Mouse (Mus musculus): Measurements from ENCODE around the gene Abhd12b. TPM values are rescaled to one million over a fixed set of nuclear protein-coding genes. Genes with fewer than 3 reads are reported as not detected.
"Not testable (repeated sequence)": the region's sequence is repeated elsewhere in the genome, so short reads cannot be mapped to it uniquely, and the experiment has no call there.

Gene Abhd12b
- total RNA-seq, 2 experiments from 2014 or later = 0.14 to 0.37 TPM

DNA sequence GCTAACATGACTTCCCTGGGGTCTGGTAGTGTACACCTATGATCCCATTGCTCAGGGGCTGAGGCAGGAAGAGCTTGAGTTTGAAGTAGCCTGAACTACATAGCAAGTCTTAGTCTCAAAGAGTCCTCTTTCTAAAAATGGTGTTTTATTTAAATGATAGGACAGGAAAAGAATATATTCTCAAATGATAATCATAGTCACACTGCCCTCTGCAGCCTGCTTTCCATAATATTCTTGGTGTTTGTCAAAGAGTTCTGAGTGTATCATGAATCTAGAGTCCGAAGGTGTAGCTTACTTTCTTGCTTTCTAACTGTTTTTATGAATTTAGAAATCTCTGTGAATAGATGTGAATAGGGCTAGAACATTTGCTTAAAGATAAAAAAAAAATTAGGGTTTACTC, 16.0 kb downstream of the Abhd12b start:
- peak; percentile 41 for TF ChIP-seq CTCF (IDR thresholded peaks at IDR 0.05)
- Histone ChIP-seq H3K27ac (no peak overlapping the region), H3K4me3 (no peak overlapping the region)
- no peak for DNase-seq (ENCODE audit: extremely low spot score in 1 of 2, low spot score in 2 of 2)
- intact Hi-C loops (cut with DNase I) = no loop called here

- H3K4me3 ChIP-seq; H3K27ac ChIP-seq; DNase-seq (ENCODE audit: extremely low spot score in 1 of 2, low spot score in 2 of 2); intact Hi-C loops (cut with DNase I): not testable (repeated sequence)
These were observed 29.6 kb downstream of the Abhd12b start for GRCm38 (mm10) chr12:70183507-70183906.

DNA sequence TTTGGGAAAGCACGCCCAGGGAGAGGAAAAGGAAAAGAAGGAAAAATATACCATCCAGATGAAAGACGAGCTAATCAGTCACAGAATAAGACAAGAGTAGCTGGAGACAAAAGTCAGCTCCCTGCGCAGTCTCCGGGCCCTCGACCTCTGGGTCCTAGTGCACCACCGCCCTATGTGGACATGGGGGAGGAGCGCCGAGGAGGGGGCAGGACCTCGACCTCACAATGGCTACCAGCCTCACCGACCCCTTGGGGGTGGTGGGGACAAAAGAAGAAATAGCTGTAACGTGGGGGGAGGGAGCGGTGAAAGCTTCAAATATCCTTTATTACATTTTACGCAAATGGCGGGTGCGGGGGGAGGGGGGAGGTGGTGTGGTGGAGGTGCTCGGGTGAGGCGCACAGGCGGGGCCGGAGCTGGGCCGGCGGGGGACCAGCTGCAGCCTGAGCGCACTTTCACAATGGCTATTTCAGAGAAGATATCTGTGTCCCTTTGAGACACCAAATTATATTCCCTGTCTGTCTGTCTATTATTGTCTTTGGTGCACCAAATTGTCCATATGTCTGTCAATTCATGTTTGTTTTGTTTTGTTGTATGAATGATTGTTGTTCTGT, 30.3 kb downstream of the Abhd12b start:
- intact Hi-C loops (cut with DNase I) = no loop called here
- no peak for DNase-seq (ENCODE audit: extremely low spot score in 1 of 2, low spot score in 2 of 2)
- Histone ChIP-seq H3K4me3 (no peak overlapping the region), H3K27ac (no peak overlapping the region)
- TF ChIP-seq CTCF (IDR thresholded peaks at IDR 0.05) = no peak

GRCm38 (mm10) chr12:70192267-70192727, 38.4 kb downstream of the Abhd12b start:
- Histone ChIP-seq H3K4me3 (peak overlapping the region; percentile 44), H3K27ac (no peak overlapping the region)
- intact Hi-C loops (cut with DNase I) = no loop called here
- TF ChIP-seq CTCF (IDR thresholded peaks at IDR 0.05) = no peak
- DNase-seq (ENCODE audit: extremely low spot score in 1 of 2, low spot score in 2 of 2) = peak in 1 of 2 experiments; percentile 20

- Histone ChIP-seq H3K4me3 (no peak overlapping the region), H3K27ac (no peak overlapping the region)
- intact Hi-C loops (cut with DNase I) = no loop called here
- DNase-seq (ENCODE audit: extremely low spot score in 1 of 2, low spot score in 2 of 2) = no peak
- no peak for TF ChIP-seq CTCF (IDR thresholded peaks at IDR 0.05)
These were observed 41.5 kb downstream of the Abhd12b start for GRCm38 (mm10) chr12:70195426-70195825.

GRCm38 (mm10) chr12:70196341-70196740, 42.4 kb downstream of the Abhd12b start:
- no peak for TF ChIP-seq CTCF (IDR thresholded peaks at IDR 0.05)
- intact Hi-C loops (cut with DNase I) = no loop called here
- Histone ChIP-seq H3K27ac (no peak overlapping the region), H3K4me3 (no peak overlapping the region)
- DNase-seq (ENCODE audit: extremely low spot score in 1 of 2, low spot score in 2 of 2) = no peak

GRCm38 (mm10) chr12:70201926-70202529, 48.1 kb downstream of the Abhd12b start:
- TF ChIP-seq CTCF (IDR thresholded peaks at IDR 0.05) = peak; percentile 10
- no peak overlapping the region for H3K4me3 ChIP-seq
- H3K27ac ChIP-seq = no peak overlapping the region
- intact Hi-C loops (cut with DNase I) = no loop called here
- DNase-seq (ENCODE audit: extremely low spot score in 1 of 2, low spot score in 2 of 2) = no peak

- intact Hi-C loops (cut with DNase I) = no loop called here
- TF ChIP-seq CTCF (IDR thresholded peaks at IDR 0.05) = no peak
- H3K27ac ChIP-seq = no peak overlapping the region
- no peak for DNase-seq (ENCODE audit: extremely low spot score in 1 of 2, low spot score in 2 of 2)
- H3K4me3 ChIP-seq = no peak overlapping the region
These were observed 50.5 kb downstream of the Abhd12b start for GRCm38 (mm10) chr12:70204433-70204832.

DNA sequence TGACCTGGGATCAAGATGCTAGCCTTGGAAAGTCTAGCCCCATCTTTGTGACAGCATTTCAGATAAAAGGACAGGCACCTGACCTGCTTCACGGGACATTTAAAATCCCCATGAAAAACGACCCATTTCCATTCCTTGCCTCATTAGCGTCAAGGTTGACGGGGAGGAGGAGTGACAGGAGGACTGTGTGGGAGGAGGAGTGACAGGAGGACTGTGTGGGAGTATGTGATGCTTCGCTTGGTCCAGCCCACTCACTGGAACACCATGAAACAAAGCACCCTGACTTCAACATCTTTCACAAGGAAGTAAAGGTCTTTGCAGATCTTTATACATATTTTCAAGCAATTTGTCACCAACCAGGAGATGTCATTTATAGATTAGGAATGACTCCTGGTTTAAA, 54.3 kb downstream of the Abhd12b start:
- intact Hi-C loops (cut with DNase I) = no loop called here
- TF ChIP-seq CTCF (IDR thresholded peaks at IDR 0.05) = no peak
- H3K27ac ChIP-seq = no peak overlapping the region
- no peak for DNase-seq (ENCODE audit: extremely low spot score in 1 of 2, low spot score in 2 of 2)
- H3K4me3 ChIP-seq = no peak overlapping the region

- no peak for TF ChIP-seq CTCF (IDR thresholded peaks at IDR 0.05)
- intact Hi-C loops (cut with DNase I) = no loop called here
These were observed 58.6 kb downstream of the Abhd12b start for GRCm38 (mm10) chr12:70212501-70212900.

DNA sequence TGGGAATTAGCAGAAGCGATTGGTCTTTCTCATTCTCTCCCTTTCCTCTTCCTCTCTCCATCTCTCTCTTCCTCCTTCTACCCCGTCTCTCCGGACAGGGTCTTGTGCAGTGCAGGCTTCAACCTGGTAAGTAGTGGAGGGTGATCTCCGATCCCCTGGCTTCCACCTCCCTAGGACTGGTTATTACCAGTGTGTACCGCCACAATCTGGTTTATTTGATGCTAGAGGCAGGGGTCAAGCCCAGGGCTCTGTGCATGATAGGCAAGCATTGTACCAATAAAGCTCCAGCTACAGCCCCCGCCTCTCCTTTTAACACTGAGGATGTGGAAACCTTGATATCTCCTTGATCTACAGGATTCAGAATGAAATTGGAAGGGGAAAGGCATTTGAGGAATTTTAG, 59.7 kb downstream of the Abhd12b start:
- no peak overlapping the region for H3K4me3 ChIP-seq
- intact Hi-C loops (cut with DNase I) = no loop called here
- TF ChIP-seq CTCF (IDR thresholded peaks at IDR 0.05) = no peak
- no peak for DNase-seq (ENCODE audit: extremely low spot score in 1 of 2, low spot score in 2 of 2)
- H3K27ac ChIP-seq = no peak overlapping the region

More at GRCm38 (mm10) chr12:70212501-70212900, 58.6 kb downstream of the Abhd12b start:
- no peak for DNase-seq (ENCODE audit: extremely low spot score in 1 of 2, low spot score in 2 of 2)
- no peak overlapping the region for H3K4me3 ChIP-seq
- no peak overlapping the region for H3K27ac ChIP-seq

- H3K4me3 ChIP-seq = no peak overlapping the region
- no peak for DNase-seq (ENCODE audit: extremely low spot score in 1 of 2, low spot score in 2 of 2)
- TF ChIP-seq CTCF (IDR thresholded peaks at IDR 0.05) = no peak
- no peak overlapping the region for H3K27ac ChIP-seq
- intact Hi-C loops (cut with DNase I) = no loop called here
These were observed 60.3 kb downstream of the Abhd12b start for GRCm38 (mm10) chr12:70214281-70214680.
